Mouse (Mus musculus) kidney, postnatal 0 days (tissue): ENCODE measurements around the gene Stat1. TPM values are rescaled to one million over a fixed set of nuclear protein-coding genes. Genes with fewer than 3 reads are reported as not detected.
A peak's percentile ranks its signal among the peaks of the same experiment; 100 is the strongest.

Experiments used
- ATAC-seq: fragments of 200-750 bp; cut with Nextera tagmentation; replicated peaks from 2 replicates; pipeline ENCODE4 v1.8.0; 2017; ENCODE audit warnings: low read depth, moderate number of reproducible peaks, moderate TSS enrichment, moderate library complexity; ENCODE audit not compliant: low FRiP score
- DNase-seq: peaks from one replicate; pipeline ENCODE4 v3.0.0-alpha.2; 2016; ENCODE audit warnings: low spot score
- H3K27ac ChIP-seq: fragments of 300-500 bp; sonication (generic); 2 replicates; pipeline ENCODE4 v1.5.1; 2014; ENCODE audit warnings: mild to moderate bottlenecking
- H3K27me3 ChIP-seq: fragments of 300-500 bp; sonication (generic); 2 replicates; pipeline ENCODE4 v1.6.1; 2014; ENCODE audit warnings: low read length, mixed read lengths; ENCODE audit not compliant: insufficient read depth
- H3K36me3 ChIP-seq: fragments of 300-500 bp; sonication (generic); 2 replicates; pipeline ENCODE4 v1.6.1; 2014; ENCODE audit warnings: low read length, mixed read lengths; ENCODE audit not compliant: insufficient read depth
- H3K4me1 ChIP-seq: fragments of 300-500 bp; sonication (generic); replicated peaks from 2 replicates; pipeline ENCODE4 v1.6.1; 2014; ENCODE audit warnings: antibody characterized with exemption, low read length, mixed read lengths; ENCODE audit not compliant: insufficient read depth
- H3K4me2 ChIP-seq: fragments of 300-500 bp; sonication (generic); 2 replicates; pipeline ENCODE4 v1.6.1; 2014; ENCODE audit warnings: mild to moderate bottlenecking, low read length, moderate library complexity, mixed read lengths
- H3K4me3 ChIP-seq: fragments of 300-500 bp; sonication (generic); replicated peaks from 2 replicates; pipeline ENCODE4 v1.5.1; 2014; ENCODE audit warnings: low read depth, low read length
- H3K9ac ChIP-seq: fragments of 300-500 bp; sonication (generic); 2 replicates; pipeline ENCODE4 v1.6.1; 2014; ENCODE audit warnings: low read depth, low read length
- H3K9me3 ChIP-seq: fragments of 300-500 bp; sonication (generic); replicated peaks from 2 replicates; pipeline ENCODE4 v1.6.1; 2016; ENCODE audit warnings: low read length, inconsistent platforms, mixed read lengths
- CTCF ChIP-seq: IDR thresholded peaks from 2 replicates; pipeline ENCODE4 v1.5.1; 2016; ENCODE audit warnings: antibody characterized with exemption, low read depth, mild to moderate bottlenecking, moderate library complexity
- WGBS: fragments of 180-500 bp; shearing (Covaris S2); extraction: QIAGEN DNeasy Blood & Tissue Kit; methylation state at CpG from one replicate; pipeline ENCODE4 v1.1.7; 2014; 5-methylcytosine and 5-hydroxymethylcytosine counted together
- polyA plus RNA-seq: library from polyadenylated mRNA; unstranded; fragments of >200 nt; fragmentation: Nextera tagmentation; extraction: Ambion mirVana; gene quantifications from 2 replicates; pipeline ENCODE4 v1.2.1, GENCODE M21; 2015

The Stat1 gene
- polyA plus RNA-seq, 1 experiment from 2014 or later: 36.9 TPM

- Histone ChIP-seq H3K4me2 (peak overlapping the region; percentile 44), H3K27ac (peak overlapping the region; percentile 20; the same call in 1 of the 2 replicates), H3K4me1 (no peaks in the 10 kb centered on the region), H3K27me3 (no peaks in the 10 kb centered on the region), H3K4me3 (0 out of 2 replicates have a peak overlapping the region, but pooled peaks have one; percentile 8), H3K36me3 (no peaks in the 10 kb centered on the region), H3K9me3 (no peaks in the 10 kb centered on the region), H3K9ac (no peak overlapping the region)
- no peak for TF ChIP-seq CTCF
- peak; percentile 8; the same call in 1 of the 2 replicates for ATAC-seq
- WGBS: 26% methylated on average over 7 of the region's 7 CpGs
- no peak for DNase-seq
Measured at GRCm38 (mm10) chr1:52113067-52113665, 6.1 kb upstream of the Stat1 start.

GRCm38 (mm10) chr1:52113666-52114069 lies 5.6 kb upstream of the Stat1 start:
- under 1% methylated on average over 27 of the region's 32 CpGs for WGBS
- Histone ChIP-seq H3K4me3 (0 out of 2 replicates have a peak overlapping the region, but pooled peaks have one; percentile 8), H3K4me1 (no peaks in the 10 kb centered on the region), H3K4me2 (peak overlapping the region; percentile 44), H3K36me3 (no peaks in the 10 kb centered on the region), H3K9me3 (no peaks in the 10 kb centered on the region), H3K9ac (no peak overlapping the region), H3K27ac (peak overlapping the region; percentile 20; the same call in 1 of the 2 replicates), H3K27me3 (no peaks in the 10 kb centered on the region)
- ATAC-seq (peak; percentile 96), DNase-seq (peak; percentile 98)
- peak; percentile 99 for TF ChIP-seq CTCF

GRCm38 (mm10) chr1:52116441-52116840 lies 2.8 kb upstream of the Stat1 start:
- no peak for TF ChIP-seq CTCF
- H3K27me3 ChIP-seq: no peaks in the 10 kb centered on the region
- DNase-seq (no peak), ATAC-seq (no peak)
- H3K4me2 ChIP-seq: no peak overlapping the region
- peaks cover 7% of the 10 kb centered on the region; the same call in 1 of the 2 replicates for H3K4me1 ChIP-seq
- H3K9me3 ChIP-seq: no peaks in the 10 kb centered on the region
- no peaks in the 10 kb centered on the region for H3K36me3 ChIP-seq
- H3K27ac ChIP-seq: no peak overlapping the region
- no peak overlapping the region for H3K9ac ChIP-seq
- WGBS: 75% methylated on average over 3 of the region's 3 CpGs
- no peak overlapping the region for H3K4me3 ChIP-seq

GRCm38 (mm10) chr1:52117777-52118176 lies 1.5 kb upstream of the Stat1 start:
- no peaks in the 10 kb centered on the region for H3K27me3 ChIP-seq
- no peak overlapping the region for H3K4me3 ChIP-seq
- no peaks in the 10 kb centered on the region for H3K36me3 ChIP-seq
- H3K9me3 ChIP-seq: no peaks in the 10 kb centered on the region
- no peak for TF ChIP-seq CTCF
- WGBS: 86% methylated on average over 1 of the region's 1 CpGs
- H3K4me1 ChIP-seq: peaks cover 7% of the 10 kb centered on the region; the same call in 1 of the 2 replicates
- no peak overlapping the region for H3K4me2 ChIP-seq
- DNase-seq: no peak
- H3K9ac ChIP-seq: no peak overlapping the region
- H3K27ac ChIP-seq: no peak overlapping the region
- no peak for ATAC-seq

- Histone ChIP-seq H3K27me3 (no peaks in the 10 kb centered on the region), H3K4me1 (peaks cover 7% of the 10 kb centered on the region; the same call in 1 of the 2 replicates), H3K27ac (peak overlapping the region; percentile 63), H3K4me2 (peak overlapping the region; percentile 91), H3K36me3 (0 out of 2 replicates have a peak, but pooled peaks cover 5% of the 10 kb centered on the region), H3K9me3 (no peaks in the 10 kb centered on the region), H3K9ac (peak overlapping the region; percentile 81), H3K4me3 (peak overlapping the region; percentile 95)
- WGBS: under 1% methylated on average over 20 of the region's 20 CpGs
- no peak for TF ChIP-seq CTCF
- ATAC-seq: no peak; the same call in 1 of the 2 replicates
- DNase-seq: peak; percentile 25
Measured at GRCm38 (mm10) chr1:52119691-52120090, 451 bp downstream of the Stat1 start.

GRCm38 (mm10) chr1:52120191-52120590 lies 951 bp downstream of the Stat1 start:
- peak overlapping the region; percentile 95 for H3K4me3 ChIP-seq
- H3K4me1 ChIP-seq: peaks cover 7% of the 10 kb centered on the region; the same call in 1 of the 2 replicates
- H3K36me3 ChIP-seq: 0 out of 2 replicates have a peak, but pooled peaks cover 5% of the 10 kb centered on the region
- H3K27me3 ChIP-seq: no peaks in the 10 kb centered on the region
- 32% methylated on average over 10 of the region's 10 CpGs for WGBS
- ATAC-seq (no peak), DNase-seq (peak; percentile 22)
- H3K9ac ChIP-seq: peak overlapping the region; percentile 81
- H3K4me2 ChIP-seq: peak overlapping the region; percentile 91
- no peak for TF ChIP-seq CTCF
- H3K27ac ChIP-seq: no peak overlapping the region
- H3K9me3 ChIP-seq: no peaks in the 10 kb centered on the region
